Mouse (Mus musculus): ENCODE measurements around the gene Phf23.

Phf23 gene

DNA sequence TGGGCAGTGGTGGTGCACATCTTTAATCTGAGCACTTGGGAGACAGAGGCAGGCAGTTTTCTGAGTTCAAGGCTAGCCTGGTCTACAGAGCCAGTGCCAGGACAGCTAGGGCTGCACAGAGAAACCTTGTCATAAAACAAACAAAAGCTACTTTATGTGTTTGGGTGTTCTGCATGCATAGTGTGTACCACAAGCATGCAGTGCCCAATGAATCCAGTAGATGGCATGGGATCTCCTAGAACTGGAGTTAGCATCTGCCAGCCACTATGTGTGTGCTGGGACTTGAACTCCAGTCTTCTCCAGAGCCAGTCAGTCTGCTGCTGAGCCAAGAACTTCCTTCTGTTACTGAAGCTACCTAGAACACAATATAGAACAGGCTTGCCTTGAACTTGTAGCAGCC is 6.3 kb downstream of the Phf23 start:
- POLR2A ChIA-PET = interaction anchor here in 3 of 4 experiments (0.5 to 6.6 kb wide), 17 partner anchors 8 to 989 kb away, joined by 3 to 151 read pairs (median 5); partner anchors contain the start of genes Acadvl (in 3 of the 3), Ctdnep1 (in 2 of the 3), Dlg4 (in 2 of the 3) and Eif5a (in 2 of the 3)
- CTCF ChIA-PET = interaction anchor here (0.6 to 2.5 kb wide), 16 partner anchors 8 to 211 kb away, joined by 3 to 13 read pairs (median 4); partner anchors contain the start of genes Acadvl (in 3 of the 4), Slc16a11 (in 2 of the 4) and Gabarap (in 1 of the 4)

GRCm38 (mm10) chr11:70002471-70002870 is 6.9 kb downstream of the Phf23 start:
- CTCF ChIA-PET = interaction anchor here in 2 of 4 experiments (1.0 to 2.5 kb wide), 9 partner anchors 11 to 210 kb away, joined by 3 to 13 read pairs (median 4); partner anchors contain the start of genes Acadvl (in 1 of the 2), Gabarap (in 1 of the 2) and Slc16a11 (in 1 of the 2)
- POLR2A ChIA-PET = interaction anchor here in 3 of 4 experiments (0.5 to 6.6 kb wide), 15 partner anchors 7 to 989 kb away, joined by 3 to 151 read pairs (median 7); partner anchors contain the start of genes Acadvl (in 3 of the 3), Dlg4 (in 2 of the 3), Eif5a (in 2 of the 3) and Gabarap (in 2 of the 3)

DNA sequence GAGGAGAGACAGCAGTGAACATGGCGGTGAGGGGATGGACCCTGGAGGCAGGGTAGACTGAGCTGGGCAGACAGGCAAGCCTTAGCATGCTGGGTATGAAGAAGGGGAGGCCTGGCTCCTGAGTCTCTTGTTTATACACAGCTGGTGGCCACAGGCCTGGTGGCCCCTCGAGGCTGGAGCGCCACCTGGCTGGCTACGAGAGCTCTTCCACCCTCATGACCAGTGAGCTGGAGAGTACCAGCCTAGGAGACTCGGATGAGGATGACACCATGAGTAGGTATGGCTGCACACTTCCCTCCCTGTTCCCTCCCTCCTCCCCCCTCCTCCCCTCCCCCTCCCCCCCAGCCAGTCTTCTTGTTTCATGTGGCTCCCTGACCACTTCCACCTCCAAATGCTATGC is 9.9 kb downstream of the Phf23 start:
- POLR2A ChIA-PET = interaction anchor here in 3 of 4 experiments (0.5 to 6.6 kb wide), 24 partner anchors 8 to 853 kb away, joined by 3 to 151 read pairs (median 4); partner anchors contain the start of genes Dlg4 (in 3 of the 3), Acadvl (in 2 of the 3), Cldn7 (in 1 of the 3) and Ctdnep1 (in 1 of the 3)

DNA sequence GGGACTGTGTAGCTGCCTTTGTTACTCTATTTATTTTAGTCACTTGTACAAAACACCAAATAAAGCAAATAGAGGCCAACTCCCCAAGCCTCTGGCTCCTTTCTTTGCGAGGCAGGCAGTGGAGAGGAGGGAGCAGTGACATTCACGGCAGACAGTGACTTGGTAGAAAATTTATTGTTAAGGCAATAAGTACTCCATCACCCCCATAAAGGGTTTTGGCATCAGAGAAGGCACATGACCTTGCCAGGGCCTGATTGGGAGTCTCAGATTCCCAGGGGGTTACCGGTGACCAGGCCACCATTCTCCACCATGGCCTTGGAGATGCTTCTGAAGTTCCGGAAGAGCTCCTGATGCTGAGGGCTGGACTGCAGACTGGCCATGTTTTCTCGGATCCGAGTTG is 14.5 kb downstream of the Phf23 start:
- CTCF ChIA-PET = interaction anchor here in 3 of 4 experiments (0.5 to 1.7 kb wide), 5 partner anchors 8 to 173 kb away, joined by 3 to 5 read pairs (median 4); partner anchors contain the start of gene Nlgn2 (in 1 of the 3)
- POLR2A ChIA-PET = interaction anchor here in 3 of 4 experiments (0.5 to 14.9 kb wide), 15 partner anchors 7 to 197 kb away, joined by 3 to 151 read pairs (median 5); partner anchors contain the start of genes Dvl2 (in 3 of the 3), Ctdnep1 (in 2 of the 3) and Gabarap (in 1 of the 3)

More for the DNA sequence above, 9.9 kb downstream of the Phf23 start:
- CTCF ChIA-PET = interaction anchor here (0.5 to 1.7 kb wide), 27 partner anchors 8 to 701 kb away, joined by 3 to 29 read pairs (median 4); partner anchors contain the start of genes Acadvl (in 3 of the 4), Ctdnep1 (in 1 of the 4), Dlg4 (in 1 of the 4) and Elp5 (in 1 of the 4)

GRCm38 (mm10) chr11:70010548-70010947 is 15.0 kb downstream of the Phf23 start:
- ChIA-PET POLR2A (interaction anchor here in 3 of 4 experiments (0.5 to 14.9 kb wide), 15 partner anchors 8 to 501 kb away, joined by 3 to 151 read pairs (median 6); partner anchors contain the start of genes Dvl2 (in 3 of the 3), Ctdnep1 (in 2 of the 3) and Gabarap (in 1 of the 3)), CTCF (interaction anchor here in 3 of 4 experiments (0.5 to 1.6 kb wide), 4 partner anchors 9 to 41 kb away, joined by 3 to 5 read pairs (median 4); no protein-coding TSS in a partner anchor)

DNA sequence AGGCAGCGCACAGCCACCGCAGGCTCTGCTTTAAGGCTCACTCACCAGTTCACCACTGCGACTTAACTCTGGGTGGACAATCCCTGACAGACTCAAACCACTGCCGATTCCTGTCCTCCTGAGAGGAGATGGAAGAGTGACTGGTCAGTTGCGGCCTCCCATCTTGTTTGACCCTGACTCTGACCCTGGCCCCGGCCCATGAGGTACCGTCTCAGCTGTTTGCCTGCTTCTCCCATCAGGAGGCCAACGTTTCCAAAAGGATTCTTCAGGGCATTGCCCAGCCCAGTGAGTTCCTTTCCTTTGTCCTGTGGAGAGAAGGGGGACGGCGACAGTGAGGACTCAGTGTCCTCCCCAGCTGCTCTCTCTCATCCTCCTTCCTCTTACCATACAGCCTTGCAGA is 15.4 kb downstream of the Phf23 start:
- ChIA-PET CTCF (interaction anchor here in 2 of 4 experiments (0.5 to 1.6 kb wide), 3 partner anchors 9 to 17 kb away, joined by 3 to 4 read pairs (median 3); no protein-coding TSS in a partner anchor), POLR2A (interaction anchor here in 3 of 4 experiments (0.6 to 14.9 kb wide), 13 partner anchors 8 to 501 kb away, joined by 3 to 151 read pairs (median 6); partner anchors contain the start of genes Dvl2 (in 3 of the 3), Ctdnep1 (in 2 of the 3) and Gabarap (in 1 of the 3))

- ChIA-PET CTCF (interaction anchor here in 2 of 4 experiments (0.5 to 0.6 kb wide), 2 partner anchors 47 to 144 kb away, joined by 4 to 5 read pairs; no protein-coding TSS in a partner anchor), POLR2A (interaction anchor here in 3 of 4 experiments (0.6 to 14.9 kb wide), 11 partner anchors 8 to 92 kb away, joined by 3 to 151 read pairs (median 9); partner anchors contain the start of genes Dvl2 (in 2 of the 3) and Eif5a (in 2 of the 3))
Measured at GRCm38 (mm10) chr11:70012931-70013330, 17.4 kb downstream of the Phf23 start.

DNA sequence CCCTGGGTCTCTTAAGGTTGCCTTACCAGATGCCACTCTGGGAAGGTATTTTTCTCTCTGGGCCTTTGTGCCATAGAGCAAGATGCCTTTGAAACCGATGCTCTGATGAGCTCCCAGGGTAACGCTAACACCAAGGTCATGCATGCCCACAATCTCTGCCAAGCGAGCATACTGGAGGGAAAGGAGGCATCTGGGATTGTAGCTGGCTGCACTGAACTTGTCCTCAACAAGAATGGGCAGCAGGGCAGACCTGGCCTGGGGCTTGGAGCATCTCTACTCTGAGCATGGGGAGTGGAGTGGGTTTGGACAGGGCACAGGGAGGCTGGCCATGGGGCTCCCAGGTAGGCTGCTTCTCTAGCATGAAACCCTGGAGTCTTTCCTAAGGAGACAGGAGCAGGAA is 17.8 kb downstream of the Phf23 start:
- CTCF ChIA-PET = interaction anchor here (0.5 to 3.6 kb wide), 6 partner anchors 8 to 224 kb away, joined by 3 to 29 read pairs (median 6); no protein-coding TSS in a partner anchor

DNA sequence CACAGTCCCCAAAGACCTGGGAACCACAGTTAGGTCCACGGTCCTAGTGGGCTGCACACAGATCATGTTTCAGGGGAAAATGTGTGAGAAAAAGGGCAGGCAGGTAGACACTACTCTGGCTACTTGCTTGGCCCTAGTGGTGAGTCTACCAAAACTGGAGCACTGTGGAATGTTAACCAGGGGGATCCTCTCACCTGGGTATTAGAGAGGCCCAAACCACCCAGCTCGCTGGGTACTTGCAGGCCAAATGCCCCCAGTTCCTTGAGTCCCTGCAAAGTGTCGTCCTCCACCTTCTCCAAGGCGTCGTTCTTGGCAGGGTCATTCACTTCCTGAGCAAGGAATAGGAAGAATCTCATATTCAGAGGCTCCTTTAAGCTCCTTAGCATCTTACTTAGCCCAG is 18.5 kb downstream of the Phf23 start:
- ChIA-PET CTCF (interaction anchor here (0.6 to 3.6 kb wide), 8 partner anchors 9 to 1801 kb away, joined by 3 to 29 read pairs (median 6); no protein-coding TSS in a partner anchor), POLR2A (interaction anchor here (0.6 to 14.9 kb wide), 25 partner anchors 11 to 935 kb away, joined by 3 to 151 read pairs (median 5); partner anchors contain the start of genes Dvl2 (in 3 of the 4), Ctdnep1 (in 2 of the 4), Eif5a (in 2 of the 4) and Gabarap (in 2 of the 4))

More for the DNA sequence above, 17.8 kb downstream of the Phf23 start:
- POLR2A ChIA-PET = interaction anchor here (0.6 to 14.9 kb wide), 19 partner anchors 8 to 934 kb away, joined by 3 to 151 read pairs (median 6); partner anchors contain the start of genes Dvl2 (in 2 of the 4), Eif5a (in 2 of the 4), Gabarap (in 2 of the 4) and Ctdnep1 (in 1 of the 4)

DNA sequence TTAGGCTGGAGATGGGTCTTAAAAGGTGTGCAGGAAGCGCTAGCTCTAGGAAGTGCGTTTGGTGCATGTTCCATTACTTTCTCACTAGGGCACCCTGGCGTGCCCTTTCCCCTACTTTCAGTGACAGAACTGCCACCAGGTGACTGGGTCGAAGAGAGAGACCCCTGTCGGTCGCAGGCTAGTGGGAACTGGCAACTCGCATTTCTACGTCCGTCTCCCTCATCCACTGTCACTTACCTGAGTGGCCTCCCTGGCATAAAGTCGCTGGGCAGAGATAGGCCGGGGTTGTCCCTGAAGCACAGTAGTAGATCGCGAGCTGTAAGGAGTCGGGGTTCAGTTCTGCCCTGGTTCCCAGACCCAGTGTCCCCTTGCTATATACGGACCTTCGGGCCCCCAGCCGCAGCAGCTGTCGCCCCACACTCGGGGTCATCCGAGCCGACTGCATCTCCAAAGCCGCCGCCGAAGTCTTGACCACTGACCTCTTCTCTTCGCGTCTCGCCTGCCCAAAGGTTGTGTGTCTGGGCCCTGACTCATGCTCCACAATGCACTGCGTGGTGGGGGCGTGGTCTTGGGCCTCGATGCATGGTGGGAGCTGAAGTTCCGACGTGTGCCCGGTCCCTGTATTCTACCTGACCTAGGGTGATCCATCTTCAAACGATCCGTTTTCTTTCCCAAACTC is 19.4 kb downstream of the Phf23 start, which contains the start of gene Acadvl:
TSS of gene Acadvl (minus strand) at position 532 of the 679 bp plus-strand sequence.
- POLR2A ChIA-PET = interaction anchor here (0.6 to 14.9 kb wide), 45 partner anchors 8 to 942 kb away, joined by 3 to 151 read pairs (median 4); partner anchors contain the start of genes Dvl2 (in 4 of the 4), Ctdnep1 (in 2 of the 4), Gabarap (in 2 of the 4) and 2810408A11Rik (in 1 of the 4)
- CTCF ChIA-PET = interaction anchor here (0.5 to 3.6 kb wide), 17 partner anchors 9 to 525 kb away, joined by 3 to 29 read pairs (median 3); partner anchors contain the start of genes Gltpd2 (in 1 of the 4), Pld2 (in 1 of the 4) and Slc16a11 (in 1 of the 4)

- POLR2A ChIA-PET = interaction anchor here (0.6 to 14.9 kb wide), 39 partner anchors 9 to 943 kb away, joined by 3 to 151 read pairs (median 5); partner anchors contain the start of genes Dvl2 (in 3 of the 4), Ctdnep1 (in 2 of the 4), Gabarap (in 2 of the 4) and 2810408A11Rik (in 1 of the 4)
- CTCF ChIA-PET = interaction anchor here in 3 of 4 experiments (0.5 to 3.6 kb wide), 16 partner anchors 10 to 524 kb away, joined by 3 to 29 read pairs (median 3); partner anchors contain the start of genes Gltpd2 (in 1 of the 3), Pld2 (in 1 of the 3) and Slc16a11 (in 1 of the 3)
Measured at GRCm38 (mm10) chr11:70015677-70016076, 20.1 kb downstream of the Phf23 start.

- CTCF ChIA-PET = interaction anchor here in 1 of 4 experiments (3.6 kb wide), 1 partner anchor 11 kb away, joined by 29 read pairs; no protein-coding TSS in a partner anchor
- POLR2A ChIA-PET = interaction anchor here (0.6 to 14.9 kb wide), 13 partner anchors 8 to 96 kb away, joined by 3 to 151 read pairs (median 5); partner anchors contain the start of genes Dvl2 (in 2 of the 4) and Eif5a (in 1 of the 4)
Measured at GRCm38 (mm10) chr11:70016177-70016576, 20.6 kb downstream of the Phf23 start.

DNA sequence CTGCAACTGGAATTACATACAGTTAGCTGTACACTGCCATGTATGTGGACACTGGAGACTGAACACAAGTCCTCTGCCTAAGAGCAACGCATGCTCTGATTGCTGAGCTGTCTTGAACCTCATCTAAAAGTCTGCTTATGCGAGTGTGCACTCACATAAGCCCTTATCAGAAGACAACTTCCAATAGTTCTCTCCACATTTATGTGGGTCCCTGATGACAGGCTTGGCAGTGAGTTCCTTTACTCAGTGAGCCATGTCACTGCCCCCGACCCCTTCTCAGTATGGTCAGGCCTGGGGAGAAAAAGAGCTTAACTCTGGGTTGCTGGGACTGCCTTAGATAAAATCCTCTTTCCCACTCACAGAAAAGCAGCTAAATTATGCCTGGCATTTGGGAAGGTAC is 21.1 kb downstream of the Phf23 start, which contains the start of gene Dlg4:
TSS of gene Dlg4 (plus strand) at position 274 of the 400 bp plus-strand sequence.
- POLR2A ChIA-PET = interaction anchor here (0.7 to 14.9 kb wide), 14 partner anchors 8 to 522 kb away, joined by 3 to 151 read pairs (median 4); partner anchors contain the start of genes Dvl2 (in 2 of the 4), Eif5a (in 1 of the 4) and Spem1 (in 1 of the 4)
- CTCF ChIA-PET = interaction anchor here in 1 of 4 experiments (3.6 kb wide), 1 partner anchor 11 kb away, joined by 29 read pairs; no protein-coding TSS in a partner anchor

GRCm38 (mm10) chr11:70017199-70017767 is 21.7 kb downstream of the Phf23 start:
- ChIA-PET POLR2A (interaction anchor here (0.7 to 14.9 kb wide), 14 partner anchors 9 to 522 kb away, joined by 3 to 151 read pairs (median 4); partner anchors contain the start of genes Dvl2 (in 2 of the 4), Eif5a (in 1 of the 4) and Spem1 (in 1 of the 4)), CTCF (interaction anchor here in 1 of 4 experiments (1.0 kb wide), 1 partner anchor 16 kb away, joined by 4 read pairs; no protein-coding TSS in a partner anchor)

GRCm38 (mm10) chr11:70018131-70018990 is 22.8 kb downstream of the Phf23 start:
- POLR2A ChIA-PET = interaction anchor here in 3 of 4 experiments (0.5 to 14.9 kb wide), 12 partner anchors 7 to 951 kb away, joined by 3 to 151 read pairs (median 4); partner anchors contain the start of genes Dvl2 (in 2 of the 3), Eif5a (in 1 of the 3), Nup88 (in 1 of the 3) and Phf23 (in 1 of the 3)
- CTCF ChIA-PET = interaction anchor here in 2 of 4 experiments (0.5 to 1.0 kb wide), 2 partner anchors 17 to 93 kb away, joined by 3 to 4 read pairs; no protein-coding TSS in a partner anchor
